Mouse (Mus musculus): ENCODE data around the gene Elavl3. TPM values are rescaled to one million over a fixed set of nuclear protein-coding genes. Genes with fewer than 3 reads are reported as not detected.
"Not testable (repeated sequence)": the region's sequence is repeated elsewhere in the genome, so short reads cannot be mapped to it uniquely, and the experiment has no call there.

Elavl3 gene
- 0.90 and 2.9 TPM in 2 replicates for total RNA-seq (2021)
- long read RNA-seq, full-length matches to known transcripts, result 1 of 1 reads
- long read RNA-seq, partial matches to known transcripts, result 0 of 1 reads
- long read RNA-seq, other reads (novel, unspliced or antisense), result 0 of 1 reads

GRCm38 (mm10) chr9:22051958-22052254 is at the start of gene Elavl3:
Gene Elavl3, minus strand, starts transcription at chr9:22052023.
- peak; percentile 47 for DNase-seq

- DNase-seq, result no peak
These were observed 48.1 kb upstream of the Elavl3 start for GRCm38 (mm10) chr9:22099922-22100321.

- DNase-seq, result peak; percentile 19
These were observed 47.3 kb upstream of the Elavl3 start, which contains the start of gene Cnn1 for GRCm38 (mm10) chr9:22098993-22099696. Gene Cnn1, plus strand, starts transcription at chr9:22099216.

- DNase-seq, result peak; percentile 92
These were observed 44.1 kb upstream of the Elavl3 start for GRCm38 (mm10) chr9:22095854-22096307.

DNA sequence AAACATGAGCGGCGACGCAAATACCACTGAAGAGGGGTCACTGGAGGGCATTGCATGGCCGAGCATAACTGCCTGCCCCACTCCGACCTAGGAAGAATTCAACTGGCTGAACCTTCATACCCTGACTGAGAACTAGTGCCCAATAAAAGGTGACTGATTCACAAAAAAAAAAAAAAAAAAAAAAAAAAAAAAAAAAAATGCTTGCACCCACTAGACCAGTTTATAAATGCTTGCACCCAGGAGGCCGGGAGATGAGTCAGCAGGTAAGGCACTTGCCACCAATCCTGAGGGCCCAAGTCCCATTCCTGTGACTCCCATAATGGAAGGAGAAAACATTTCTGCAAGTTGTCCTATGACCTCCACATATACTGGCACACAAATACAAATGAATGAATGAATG is 40.9 kb upstream of the Elavl3 start:
- DNase-seq, result no peak

DNA sequence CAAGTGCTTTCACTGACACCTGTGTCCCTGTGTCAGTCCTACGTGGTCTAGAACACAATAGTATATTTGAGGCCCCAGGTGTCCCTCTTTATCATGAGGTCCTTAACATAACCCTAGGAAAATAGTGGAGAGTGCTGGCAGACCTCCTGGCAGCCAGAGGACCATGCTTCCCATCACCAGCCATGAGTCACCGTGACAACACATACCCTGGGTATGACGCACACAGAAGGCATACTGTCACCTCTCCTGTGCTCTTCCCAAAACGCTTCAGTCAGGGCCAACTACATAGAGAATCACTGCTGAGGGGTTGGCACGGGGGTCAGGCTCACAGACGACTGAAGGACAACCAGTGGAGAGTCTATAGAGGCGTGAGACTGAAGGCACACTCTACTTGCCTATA is 38.2 kb upstream of the Elavl3 start:
- DNase-seq, result peak; percentile 54

GRCm38 (mm10) chr9:22089281-22089680 is 37.5 kb upstream of the Elavl3 start:
- no peak for DNase-seq

GRCm38 (mm10) chr9:22087034-22087618 is 35.3 kb upstream of the Elavl3 start:
- DNase-seq, result no peak

DNA sequence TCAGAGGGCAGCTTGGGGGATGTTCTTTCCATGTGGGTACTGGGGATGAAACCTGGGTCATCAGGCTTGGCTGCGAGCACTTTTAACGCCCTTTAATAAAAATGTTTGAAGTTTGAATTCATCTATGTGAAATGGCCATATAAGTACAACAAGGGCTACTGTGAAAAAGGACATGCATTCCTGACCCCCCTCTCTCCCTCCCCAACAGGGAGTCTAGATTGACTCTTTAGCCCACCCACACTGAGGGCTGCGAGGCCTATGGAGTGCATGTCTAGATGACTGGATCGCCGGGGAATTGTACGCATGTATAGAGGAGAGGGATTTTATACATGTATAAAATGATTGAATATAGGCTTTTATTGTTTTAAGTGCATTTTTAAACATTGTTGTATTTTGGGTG is 34.2 kb upstream of the Elavl3 start:
- no peak for DNase-seq

- DNase-seq, result peak; percentile 83
These were observed 33.4 kb upstream of the Elavl3 start, which contains the start of gene Ecsit for GRCm38 (mm10) chr9:22085022-22085834. Gene Ecsit, minus strand, starts transcription at chr9:22085438.

- no peak for DNase-seq
These were observed 32.8 kb upstream of the Elavl3 start for GRCm38 (mm10) chr9:22084667-22085021.

DNA sequence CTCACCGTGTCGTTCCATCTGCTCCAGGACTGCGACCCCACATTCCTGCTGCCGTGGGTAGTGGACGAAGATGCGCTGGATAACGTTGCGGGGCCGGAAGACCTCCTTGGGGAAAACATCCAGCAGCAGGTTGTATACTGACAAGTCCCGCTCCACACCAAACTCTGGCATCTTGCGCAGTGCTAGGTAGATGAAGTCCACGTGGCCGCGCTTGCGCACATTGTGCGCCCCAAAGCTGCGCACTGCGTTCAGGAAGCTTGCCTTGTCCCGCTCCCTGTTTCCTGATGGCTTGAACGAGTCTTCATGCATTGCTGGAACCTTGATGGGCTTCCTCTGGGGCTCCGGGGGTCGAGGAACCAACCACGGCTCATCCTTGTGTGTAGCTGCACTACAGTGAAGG is 24.4 kb upstream of the Elavl3 start:
- no peak for DNase-seq

DNA sequence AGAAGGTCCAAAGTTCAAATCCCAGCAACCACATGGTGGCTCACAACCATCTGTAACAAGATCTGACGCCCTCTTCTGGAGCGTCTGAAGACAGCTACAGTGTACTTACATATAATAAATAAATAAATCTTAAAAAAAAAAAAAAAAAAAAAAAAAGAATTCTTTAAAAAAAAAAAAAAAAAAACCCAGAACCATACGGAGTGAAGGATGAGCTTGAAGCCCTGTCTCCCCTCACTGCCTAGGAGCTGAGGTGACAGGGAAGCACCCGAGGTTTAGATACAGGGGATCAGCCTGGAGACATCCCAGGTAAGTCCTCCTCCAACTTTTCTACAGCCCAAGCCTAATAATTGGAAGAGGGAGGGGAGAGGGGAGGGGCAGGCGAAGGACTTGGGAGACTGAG is 24.0 kb upstream of the Elavl3 start:
- DNase-seq, result not testable (repeated sequence)

DNA sequence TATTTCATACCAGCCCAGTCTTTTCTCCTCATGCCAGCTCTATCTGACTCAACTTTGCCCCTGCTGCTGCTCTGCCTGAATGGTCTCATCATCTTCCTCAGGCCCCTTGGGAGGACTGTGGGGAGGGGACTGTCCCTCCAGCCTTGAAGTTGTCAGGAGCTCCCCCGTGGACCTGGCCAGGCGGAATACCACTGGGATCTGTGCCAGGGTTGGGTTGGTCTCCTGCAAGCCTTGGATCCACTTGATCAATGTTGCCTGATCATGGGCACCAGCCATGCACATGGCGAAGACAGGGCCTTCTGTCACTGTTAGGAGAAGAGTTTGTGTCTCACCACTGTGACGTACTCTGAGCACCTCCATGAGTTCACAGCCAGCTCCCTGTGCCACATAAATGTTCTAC is 20.5 kb upstream of the Elavl3 start:
- no peak for DNase-seq

GRCm38 (mm10) chr9:22070791-22071573 is 19.2 kb upstream of the Elavl3 start, which contains the start of the genes Gm49318 and Zfp653:
Gene Gm49318, minus strand, starts transcription at chr9:22071259.
Gene Zfp653, minus strand, starts transcription at chr9:22071376.
- DNase-seq, result peak; percentile 97

GRCm38 (mm10) chr9:22069881-22070553 is 18.2 kb upstream of the Elavl3 start:
- DNase-seq, result no peak

GRCm38 (mm10) chr9:22067195-22067594 is 15.4 kb upstream of the Elavl3 start:
- no peak for DNase-seq

GRCm38 (mm10) chr9:22066433-22066832 is 14.6 kb upstream of the Elavl3 start:
- peak; percentile 77 for DNase-seq

- no peak for DNase-seq
These were observed 13.8 kb upstream of the Elavl3 start for GRCm38 (mm10) chr9:22065642-22066041.

- no peak for DNase-seq
These were observed 12.5 kb upstream of the Elavl3 start for GRCm38 (mm10) chr9:22064341-22064740.

DNA sequence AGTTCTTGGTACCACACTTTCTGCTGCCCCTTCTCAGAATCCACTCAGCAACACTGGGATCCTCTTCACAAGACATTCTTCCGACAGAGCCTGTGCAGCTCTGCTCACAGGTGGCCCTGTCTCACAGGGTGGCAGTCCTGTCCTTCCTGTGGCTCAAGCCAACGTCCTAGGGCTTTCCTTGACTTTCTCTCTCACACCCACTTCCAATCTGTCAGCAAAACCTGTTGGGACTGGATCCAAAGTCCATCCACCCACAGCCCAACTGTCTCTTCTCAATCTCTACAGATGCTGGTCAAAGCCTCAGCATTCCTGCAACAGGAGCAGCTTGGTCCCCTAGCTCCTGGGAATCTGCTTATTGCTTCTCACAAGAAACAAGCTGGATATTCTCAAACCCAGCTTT is 9.5 kb upstream of the Elavl3 start:
- no peak for DNase-seq

Data from adrenal gland, postnatal 25 days (tissue).